Mouse (Mus musculus) T-cell, adult 66 days (primary cell): ENCODE results near the gene Galr2. TPM values are rescaled to one million over a fixed set of nuclear protein-coding genes. Genes with fewer than 3 reads are reported as not detected.

ENCODE experiments used
- total RNA-seq, 2 experiments: library from RNA; stranded (reverse); gene quantifications; 3 replicates in 1 of 2; 4 replicates in 1 of 2; pipeline ENCODE4 v1.2.4; 2023

Galr2 gene
- total RNA-seq, result not detected

GRCm38 (mm10) chr11:116280751-116281663 is at the start of gene Galr2:
Gene Galr2, plus strand, starts transcription at chr11:116280939.

GRCm38 (mm10) chr11:116237742-116238395 is 42.9 kb upstream of the Galr2 start, which contains the start of gene Evpl:
Gene Evpl, minus strand, starts transcription at chr11:116238077.

GRCm38 (mm10) chr11:116274045-116274666 is 6.6 kb upstream of the Galr2 start, which contains the start of gene Srp68:
Gene Srp68, minus strand, starts transcription at chr11:116274217.

GRCm38 (mm10) chr11:116307019-116307725 is 26.4 kb downstream of the Galr2 start, which contains the start of gene Exoc7:
Gene Exoc7, minus strand, starts transcription at chr11:116307233.

Other genes with a start within 250 kb of the Galr2 start
- 10 to 100 TPM; 87.7 TPM for gene Unc13d, start 203.0 kb upstream of the Galr2 start, total RNA-seq
- 100 to 1,000 TPM; 145 to 163 TPM for gene Wbp2, start 193.9 kb upstream of the Galr2 start, total RNA-seq
- 1 to 10 TPM; 1.9 to 3.2 TPM for gene Trim47, start 153.7 kb upstream of the Galr2 start, total RNA-seq
- gene Trim65, start 149.8 kb upstream of the Galr2 start, total RNA-seq, result 10 to 100 TPM; 37.9 to 43.8 TPM
- gene Mrpl38, start 142.1 kb upstream of the Galr2 start, total RNA-seq, result 10 to 100 TPM; 47.3 to 65.1 TPM
- gene Fbf1, start 112.8 kb upstream of the Galr2 start, total RNA-seq, result 10 to 100 TPM; 27.4 to 31.2 TPM
- gene Ten1, start 82.1 kb upstream of the Galr2 start, total RNA-seq, result 10 to 100 TPM; 39.4 to 48.5 TPM
- 10 to 100 TPM; 24.5 to 35.6 TPM for gene Acox1, start 81.9 kb upstream of the Galr2 start, total RNA-seq
- under 1 TPM; 0.20 to 0.36 TPM for gene Evpl, start 42.9 kb upstream of the Galr2 start, total RNA-seq
- gene Srp68, start 6.7 kb upstream of the Galr2 start, total RNA-seq, result 10 to 100 TPM; 63.3 to 67.3 TPM
- gene Exoc7, start 26.3 kb downstream of the Galr2 start, total RNA-seq, result 10 to 100 TPM; 56.2 to 64.5 TPM
- under 1 TPM; 0.87 to 0.92 TPM for gene Foxj1, start 54.5 kb downstream of the Galr2 start, total RNA-seq
- 10 to 100 TPM; 15.5 to 20.6 TPM for gene Rnf157, start 132.1 kb downstream of the Galr2 start, total RNA-seq
- 100 to 1,000 TPM; 111 to 116 TPM for gene Ubald2, start 153.2 kb downstream of the Galr2 start, total RNA-seq
- gene Qrich2, start 185.3 kb downstream of the Galr2 start, total RNA-seq, result under 1 TPM; 0.26 to 0.59 TPM
- gene Prpsap1, start 213.3 kb downstream of the Galr2 start, total RNA-seq, result 10 to 100 TPM; 92.8 to 99.3 TPM
- gene Sphk1, start 250.0 kb downstream of the Galr2 start, total RNA-seq, result under 1 TPM; 0.33 to 0.44 TPM